Mouse (Mus musculus) ES-E14 (cell line): ENCODE data around the gene Dlg2. TPM values are rescaled to one million over a fixed set of nuclear protein-coding genes. Genes with fewer than 3 reads are reported as not detected.

Experiments
- DNase-seq: peaks from one replicate; pipeline ENCODE4 v3.0.0-alpha.2; 2013; ENCODE audit warnings: low read depth, low spot score
- H3K27ac ChIP-seq: 2 replicates; pipeline ENCODE4 v1.5.1; 2012; ENCODE audit warnings: low read depth, mild to moderate bottlenecking, low read length, moderate library complexity, mixed read lengths; ENCODE audit not compliant: poor library complexity, insufficient read depth, severe bottlenecking
- H3K36me3 ChIP-seq: 2 replicates; pipeline ENCODE4 v1.6.1; 2012; ENCODE audit warnings: mild to moderate bottlenecking, low read length, moderate library complexity, mixed read lengths; ENCODE audit not compliant: control insufficient read depth, poor library complexity, insufficient read depth, severe bottlenecking
- H3K4me1 ChIP-seq, 2 experiments: fragments of 150-350 bp in 1 of 2; sonication (generic) in 1 of 2; 2 replicates each; pipeline ENCODE4 v1.6.1; 2012; ENCODE audit warnings: low read length in 2 of 2, mild to moderate bottlenecking in 1 of 2, mixed read lengths in 1 of 2; ENCODE audit not compliant: control insufficient read depth in 2 of 2, insufficient read depth in 2 of 2, poor library complexity in 1 of 2
- H3K4me3 ChIP-seq, 2 experiments: fragments of 150-350 bp in 1 of 2; sonication (generic) in 1 of 2; 2 replicates each; pipeline ENCODE4 v1.5.1; 2012; ENCODE audit warnings: low read length in 2 of 2, low read depth in 1 of 2, mild to moderate bottlenecking in 1 of 2, mixed read lengths in 1 of 2; ENCODE audit not compliant: insufficient read depth in 1 of 2, poor library complexity in 1 of 2, severe bottlenecking in 1 of 2
- H3K9ac ChIP-seq: 2 replicates; pipeline ENCODE4 v1.6.1; 2012; ENCODE audit warnings: low read depth, mild to moderate bottlenecking, low read length, mixed read lengths; ENCODE audit not compliant: poor library complexity, insufficient read depth, severe bottlenecking
- H3K9me3 ChIP-seq: fragments of 150-350 bp; sonication (generic); 2 replicates; pipeline ENCODE4 v1.6.1; 2012; ENCODE audit warnings: low read depth, mild to moderate bottlenecking, low read length; ENCODE audit not compliant: control insufficient read depth, insufficient read depth
- CHD2 ChIP-seq: IDR thresholded peaks from 2 replicates; pipeline ENCODE4 v1.6.1; 2014; ENCODE audit warnings: mild to moderate bottlenecking, low read depth, low read length, inconsistent platforms
- HCFC1 ChIP-seq: IDR thresholded peaks from 2 replicates; pipeline ENCODE4 v1.6.1; 2012; ENCODE audit warnings: low read length, inconsistent platforms, borderline replicate concordance; ENCODE audit not compliant: insufficient read depth
- MAFK ChIP-seq: IDR thresholded peaks from 2 replicates; pipeline ENCODE4 v1.6.1; 2014; ENCODE audit warnings: mild to moderate bottlenecking, low read depth, low read length, inconsistent platforms; ENCODE audit not compliant: insufficient read depth
- ZC3H11A ChIP-seq: IDR thresholded peaks from 2 replicates; pipeline ENCODE4 v1.6.1; 2012; ENCODE audit warnings: low read depth, mild to moderate bottlenecking, inconsistent platforms, low read length, borderline replicate concordance
- ZNF384 ChIP-seq: IDR thresholded peaks from 2 replicates; pipeline ENCODE4 v1.6.1; 2012; ENCODE audit warnings: low read depth, low read length, inconsistent platforms
- in situ Hi-C, 2 experiments: fragments of 600-800 bp; cut with MboI; formaldehyde crosslinking; loops; one replicate each; pipeline ENCODE4 v1.15.1; 2025; ENCODE audit warnings: low sequenced_read_pairs in 2 of 2, inconsistent platforms in 1 of 2; ENCODE audit not compliant: unreplicated experiment in 2 of 2
- total RNA-seq: library from RNA; depleted of rRNA; stranded (reverse); fragments of 300-350 nt; gene quantifications from 2 replicates; pipeline ENCODE4 v1.2.3, GENCODE M21; 2012

Dlg2 gene
- total RNA-seq, 1 experiment = 0.13 TPM

DNA sequence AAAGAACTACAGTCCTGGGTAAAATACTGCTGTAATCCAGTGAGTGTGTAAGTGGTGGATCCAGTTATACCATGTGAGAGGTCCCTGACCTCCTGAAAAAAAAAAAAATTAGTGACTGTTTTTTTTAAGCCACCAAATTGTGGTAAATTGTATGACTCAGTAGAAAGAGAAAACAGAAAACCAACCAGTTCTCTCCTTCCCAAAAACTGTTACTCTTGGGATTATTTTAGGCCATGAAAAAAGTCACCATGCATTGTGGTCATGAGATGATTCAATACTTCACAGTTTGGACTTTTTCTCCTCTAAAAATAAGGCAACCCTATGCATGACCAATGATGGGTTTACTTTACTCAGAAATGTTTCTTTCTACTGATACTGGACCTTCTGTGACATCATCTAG, 1291.2 kb downstream of the Dlg2 start:
- DNase-seq = no peak
- no peaks in the 10 kb centered on the region for H3K4me1 ChIP-seq
- no peak overlapping the region for H3K27ac ChIP-seq
- no peak for TF ChIP-seq MAFK
- no peak for TF ChIP-seq CHD2
- no peak for TF ChIP-seq ZC3H11A
- TF ChIP-seq ZNF384 = no peak
- no peak for TF ChIP-seq HCFC1
- no peak overlapping the region for H3K9ac ChIP-seq
- no peaks in the 10 kb centered on the region for H3K36me3 ChIP-seq
- no peaks in the 10 kb centered on the region for H3K9me3 ChIP-seq
- in situ Hi-C loops = no loop called here
- H3K4me3 ChIP-seq = no peak overlapping the region

DNA sequence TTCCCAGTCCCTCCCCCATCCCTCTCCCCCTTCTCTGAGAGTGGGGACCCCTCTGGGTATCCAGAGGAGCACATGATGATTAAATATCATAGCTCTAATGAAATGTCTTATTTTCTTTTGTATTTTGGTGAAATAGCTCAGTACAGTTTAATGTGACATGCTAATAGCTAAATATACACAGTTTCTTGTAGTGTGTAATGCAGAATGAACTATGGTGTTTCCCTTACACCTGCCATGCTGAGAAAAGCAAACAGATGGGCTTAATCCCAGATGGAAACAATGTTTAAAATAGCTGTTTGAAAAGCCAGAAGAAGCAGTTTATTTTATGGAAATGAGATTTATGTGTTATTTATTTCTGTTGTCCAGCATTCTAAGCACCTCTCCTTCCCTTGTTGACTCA, 1302.2 kb downstream of the Dlg2 start:
- no peak overlapping the region for H3K27ac ChIP-seq
- H3K36me3 ChIP-seq = no peaks in the 10 kb centered on the region

DNA sequence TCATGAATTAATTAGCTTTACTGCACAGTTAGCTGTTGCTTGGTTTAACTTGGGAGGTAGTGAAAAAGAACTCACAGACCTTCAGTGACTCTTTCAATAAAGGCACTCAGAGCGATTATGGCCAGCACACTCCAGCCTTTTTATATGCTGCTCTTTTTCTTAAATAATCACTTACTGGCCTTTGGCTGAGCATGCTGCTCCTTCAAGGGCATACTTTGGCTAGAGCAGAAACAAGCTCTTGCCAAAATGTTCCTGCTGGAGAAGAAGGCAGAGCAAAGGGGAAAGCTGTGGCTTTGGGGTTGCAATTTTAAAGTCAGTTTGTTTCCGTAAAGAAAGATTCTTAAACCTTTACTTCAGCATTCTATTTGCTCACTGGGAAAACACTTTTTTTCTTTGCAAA, 1308.1 kb downstream of the Dlg2 start:
- TF ChIP-seq MAFK (no peak), HCFC1 (no peak), ZC3H11A (no peak), CHD2 (no peak), ZNF384 (no peak)

More for the DNA sequence above, 1302.2 kb downstream of the Dlg2 start:
- no peak overlapping the region for H3K4me3 ChIP-seq
- no peak overlapping the region for H3K9ac ChIP-seq
- DNase-seq = no peak
- H3K4me1 ChIP-seq = no peaks in the 10 kb centered on the region
- no peaks in the 10 kb centered on the region for H3K9me3 ChIP-seq
- in situ Hi-C loops = no loop called here
- TF ChIP-seq ZC3H11A (no peak), ZNF384 (no peak), CHD2 (no peak), HCFC1 (no peak), MAFK (no peak)

DNA sequence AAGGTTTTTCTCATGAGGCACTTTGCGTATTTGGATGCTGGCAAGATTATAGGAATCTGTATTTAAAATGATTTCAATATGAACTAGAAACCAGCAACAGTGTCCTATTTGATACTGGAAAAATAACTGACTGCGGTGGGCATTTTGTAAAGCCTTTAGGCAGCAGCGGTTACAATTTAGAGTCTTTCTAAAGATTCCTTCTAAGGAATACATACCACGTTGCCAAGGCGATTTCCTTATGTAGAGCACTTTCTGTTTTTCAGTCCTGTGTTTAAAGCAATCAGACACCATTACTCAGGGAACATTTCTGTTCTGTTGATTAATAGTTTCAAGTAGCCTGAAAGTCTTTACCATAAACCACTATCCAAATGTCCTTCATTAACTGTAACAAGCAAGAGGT, 1309.0 kb downstream of the Dlg2 start:
- in situ Hi-C loops = no loop called here
- DNase-seq = no peak
- H3K36me3 ChIP-seq = no peaks in the 10 kb centered on the region
- no peaks in the 10 kb centered on the region for H3K9me3 ChIP-seq
- no peak overlapping the region for H3K27ac ChIP-seq
- TF ChIP-seq CHD2 (no peak), MAFK (no peak), HCFC1 (no peak), ZC3H11A (no peak)
- no peaks in the 10 kb centered on the region for H3K4me1 ChIP-seq
- no peak overlapping the region for H3K4me3 ChIP-seq
- no peak overlapping the region for H3K9ac ChIP-seq

More for the DNA sequence above, 1308.1 kb downstream of the Dlg2 start:
- H3K4me3 ChIP-seq = no peak overlapping the region
- H3K9ac ChIP-seq = no peak overlapping the region
- H3K4me1 ChIP-seq = no peaks in the 10 kb centered on the region
- DNase-seq = no peak
- in situ Hi-C loops = no loop called here
- no peaks in the 10 kb centered on the region for H3K9me3 ChIP-seq
- no peaks in the 10 kb centered on the region for H3K36me3 ChIP-seq
- no peak overlapping the region for H3K27ac ChIP-seq

DNA sequence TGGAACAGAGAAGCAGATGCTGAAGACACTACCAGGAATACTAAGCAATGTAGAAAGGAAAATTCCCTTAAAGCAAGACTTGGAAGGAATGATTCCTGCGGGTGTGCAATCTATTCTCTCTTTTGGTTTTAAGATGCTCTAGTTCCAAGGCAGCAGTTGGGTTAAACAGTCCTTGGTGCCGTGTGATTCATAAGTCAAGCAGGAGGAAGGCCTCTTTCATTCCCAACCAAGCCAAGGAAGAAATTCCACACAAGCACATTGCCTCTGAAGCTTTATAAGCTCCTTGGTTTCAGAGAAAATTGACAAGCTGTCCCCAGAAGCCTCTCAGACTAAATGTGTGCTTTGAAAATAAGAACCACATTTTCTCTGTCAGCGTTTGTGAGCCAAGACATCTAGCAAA, 1309.4 kb downstream of the Dlg2 start:
- TF ChIP-seq CHD2 (no peak), ZNF384 (no peak)
- Histone ChIP-seq H3K4me1 (no peaks in the 10 kb centered on the region), H3K9ac (no peak overlapping the region), H3K9me3 (no peaks in the 10 kb centered on the region), H3K36me3 (no peaks in the 10 kb centered on the region), H3K27ac (no peak overlapping the region), H3K4me3 (no peak overlapping the region)
- in situ Hi-C loops = no loop called here
- no peak for DNase-seq
